9 mouse cellular contexts compared by ENCODE assay signal in genomic region chr2:24927810-24928479, GRCm38 (mm10). TPM values are rescaled to one million over a fixed set of nuclear protein-coding genes. Genes with fewer than 3 reads are reported as not detected.
A peak's percentile ranks its signal among the peaks of the same experiment; 100 is the strongest.
DNase-seq lines count a peak whose midpoint lies in the region; ATAC-seq and TF ChIP-seq lines count a peak whose summit lies in the region.
"Had no signal": no experiment of that assay in that cellular context is flagged by ENCODE, and none has a peak within 500 bp of the region (broad histone marks: within the 10 kb centered on the region; RNA-seq: fewer than 3 reads in every experiment).

No protein-coding gene starts in this region.

- intact Hi-C loops in gastrocnemius, postnatal 36 days (cut with DNase I): no loop called here

- peak overlapping the region; percentile 49 for H3K4me2 ChIP-seq in lung, embryonic 16.5 days (ENCODE audit: low read depth, low read length)
- H3K4me2 ChIP-seq: limb, embryonic 13.5 days had no signal

- H3K9ac ChIP-seq in lung, embryonic 16.5 days (ENCODE audit: low read length): peak overlapping the region; percentile 36; the same call in 1 of the 2 replicates
- H3K9ac ChIP-seq: limb, embryonic 13.5 days had no signal

- peak; percentile 92 for ATAC-seq in lung, embryonic 16.5 days (ENCODE audit: low read depth)

- no peaks in the 10 kb centered on the region for H3K27me3 ChIP-seq in lung, embryonic 16.5 days (ENCODE audit: control insufficient read depth, insufficient read depth, low read depth, low read length)

- no peaks in the 10 kb centered on the region for H3K9me3 ChIP-seq in lung, embryonic 16.5 days (ENCODE audit: control insufficient read depth, low read length)
- H3K9me3 ChIP-seq: limb, embryonic 13.5 days had no signal

- 48% methylated on average over 4 of the region's 4 CpGs for WGBS in lung, embryonic 16.5 days

- peak; percentile 53 for DNase-seq in adrenal gland, postnatal 14 days
- DNase-seq in adrenal gland, adult 8-10 months: no peak
- peak; percentile 63 for DNase-seq in MN1 (ENCODE audit: low spot score)
- DNase-seq in gastrocnemius, postnatal 36 days: peak; percentile 42 to 57
- no peak for DNase-seq in layer of hippocampus, adult 2 months (ENCODE audit: low spot score in 2 of 2)
- DNase-seq in thymus, postnatal 0 days (ENCODE audit: low spot score): no peak
- no peak for DNase-seq in layer of hippocampus, adult 18-20 months (ENCODE audit: low spot score in 2 of 2)

- H3K4me3 ChIP-seq in lung, embryonic 16.5 days (ENCODE audit: low read length): peak overlapping the region; percentile 17
- H3K4me3 ChIP-seq in layer of hippocampus, adult 2 months: no peak overlapping the region
- H3K4me3 ChIP-seq: limb, embryonic 13.5 days had no signal

- no peak for TF ChIP-seq CTCF in layer of hippocampus, adult 2 months (conservative IDR thresholded peaks at IDR 0.05)

- H3K36me3 ChIP-seq in lung, embryonic 16.5 days (ENCODE audit: control insufficient read depth, insufficient read depth, low read length): no peaks in the 10 kb centered on the region; the same call in 1 of the 2 replicates
- H3K36me3 ChIP-seq: limb, embryonic 13.5 days had no signal

- peaks cover 24% of the 10 kb centered on the region for H3K4me1 ChIP-seq in lung, embryonic 16.5 days (replicated peaks; ENCODE audit: control insufficient read depth, insufficient read depth, low read length)
- H3K4me1 ChIP-seq: limb, embryonic 13.5 days had no signal

- peak overlapping the region; percentile 99 for H3K27ac ChIP-seq in lung, embryonic 16.5 days (ENCODE audit: low read length)
- no peak overlapping the region for H3K27ac ChIP-seq in layer of hippocampus, adult 2 months
- H3K27ac ChIP-seq: limb, embryonic 13.5 days had no signal

RNA-seq across cellular contexts. Expression of gene Arrdc1, which starts 7.1 kb away (rescaled TPM):
- total RNA-seq in adrenal gland, postnatal 14 days (2021): 11.5 and 22.2 TPM in 2 replicates
- 10 to 100 TPM; 11.0 to 23.7 (median 18.1) TPM for total RNA-seq in adrenal gland, adult 8-10 months (2022)
- 1 to 10 TPM; 2.2 to 2.4 TPM for total RNA-seq in gastrocnemius, postnatal 36 days (2021)
- 141 and 156 TPM in 2 replicates for polyA plus RNA-seq in lung, embryonic 16.5 days (2015; fragmentation: Nextera tagmentation; extraction: Ambion mirVana)
- 10 to 100 TPM; 11.5 to 18.3 TPM for total RNA-seq in layer of hippocampus, adult 2 months (2021)
- polyA plus RNA-seq in thymus, postnatal 0 days (2015; fragmentation: Nextera tagmentation; extraction: Ambion mirVana): 67.1 and 67.9 TPM in 2 replicates
- 10 to 100 TPM; 11.2 to 11.3 TPM for total RNA-seq in layer of hippocampus, adult 18-20 months (2021)

RNA-seq across cellular contexts. Expression of gene Ehmt1, which starts 8.5 kb away (rescaled TPM):
- total RNA-seq in adrenal gland, postnatal 14 days (2021): 57.0 and 66.9 TPM in 2 replicates
- 10 to 100 TPM; 47.4 to 78.5 (median 61.6) TPM for total RNA-seq in adrenal gland, adult 8-10 months (2022)
- 10 to 100 TPM; 22.4 to 28.8 TPM for total RNA-seq in gastrocnemius, postnatal 36 days (2021)
- 73.6 and 77.3 TPM in 2 replicates for polyA plus RNA-seq in lung, embryonic 16.5 days (2015; fragmentation: Nextera tagmentation; extraction: Ambion mirVana)
- 10 to 100 TPM; 63.3 to 70.0 TPM for total RNA-seq in layer of hippocampus, adult 2 months (2021)
- 50.4 and 53.6 TPM in 2 replicates for polyA plus RNA-seq in thymus, postnatal 0 days (2015; fragmentation: Nextera tagmentation; extraction: Ambion mirVana)
- total RNA-seq in layer of hippocampus, adult 18-20 months (2021): 10 to 100 TPM; 53.3 to 58.8 TPM

RNA-seq across cellular contexts. Expression of gene Zmynd19, which starts 21.6 kb away (rescaled TPM):
- total RNA-seq in adrenal gland, postnatal 14 days (2021): 24.5 and 25.9 TPM in 2 replicates
- total RNA-seq in adrenal gland, adult 8-10 months (2022): 10 to 100 TPM; 20.5 to 30.3 (median 24.1) TPM
- 10 to 100 TPM; 19.4 to 19.5 TPM for total RNA-seq in gastrocnemius, postnatal 36 days (2021)
- 2.1 and 4.2 TPM in 2 replicates for polyA plus RNA-seq in lung, embryonic 16.5 days (2015; fragmentation: Nextera tagmentation; extraction: Ambion mirVana)
- 10 to 100 TPM; 35.0 to 36.2 TPM for total RNA-seq in layer of hippocampus, adult 2 months (2021)
- 16.1 TPM in 2 replicates for polyA plus RNA-seq in thymus, postnatal 0 days (2015; fragmentation: Nextera tagmentation; extraction: Ambion mirVana)
- total RNA-seq in layer of hippocampus, adult 18-20 months (2021): 10 to 100 TPM; 36.4 to 39.1 TPM

RNA-seq across cellular contexts. Expression of gene Dph7, which starts 34.3 kb away (rescaled TPM):
- total RNA-seq in adrenal gland, postnatal 14 days (2021): 8.5 and 9.9 TPM in 2 replicates
- 10 to 100 TPM; 11.5 to 24.2 (median 20.2) TPM for total RNA-seq in adrenal gland, adult 8-10 months (2022)
- 1 to 10 TPM; 3.1 to 3.5 TPM for total RNA-seq in gastrocnemius, postnatal 36 days (2021)
- polyA plus RNA-seq in lung, embryonic 16.5 days (2015; fragmentation: Nextera tagmentation; extraction: Ambion mirVana): 22.3 TPM in 2 replicates
- total RNA-seq in layer of hippocampus, adult 2 months (2021): 10 to 100 TPM; 30.5 to 39.6 TPM
- polyA plus RNA-seq in thymus, postnatal 0 days (2015; fragmentation: Nextera tagmentation; extraction: Ambion mirVana): 25.1 and 27.9 TPM in 2 replicates
- total RNA-seq in layer of hippocampus, adult 18-20 months (2021): 10 to 100 TPM; 34.1 to 34.2 TPM

RNA-seq across cellular contexts. Expression of gene Mrpl41, which starts 47.0 kb away (rescaled TPM):
- total RNA-seq in adrenal gland, postnatal 14 days (2021): 85.7 and 89.8 TPM in 2 replicates
- 100 to 1,000 TPM in 1 of 4 experiments, 10 to 100 TPM in 3; 85.6 to 109 (median 86.5) TPM for total RNA-seq in adrenal gland, adult 8-10 months (2022)
- 10 to 100 TPM; 35.7 to 38.7 TPM for total RNA-seq in gastrocnemius, postnatal 36 days (2021)
- 97.7 and 102 TPM in 2 replicates for polyA plus RNA-seq in lung, embryonic 16.5 days (2015; fragmentation: Nextera tagmentation; extraction: Ambion mirVana)
- 10 to 100 TPM; 84.0 to 86.9 TPM for total RNA-seq in layer of hippocampus, adult 2 months (2021)
- polyA plus RNA-seq in thymus, postnatal 0 days (2015; fragmentation: Nextera tagmentation; extraction: Ambion mirVana): 175 and 188 TPM in 2 replicates
- total RNA-seq in layer of hippocampus, adult 18-20 months (2021): 10 to 100 TPM; 88.0 to 88.2 TPM

Comparison
In these comparisons a context has a peak if more than half of its experiments do, and no peak if none do; other contexts are left out.
1. DNase-seq: peak in adrenal gland, postnatal 14 days (single experiment), MN1 (single experiment) and gastrocnemius, postnatal 36 days (2 of 2); none in adrenal gland, adult 8-10 months (single experiment), layer of hippocampus, adult 2 months (0 of 2), thymus, postnatal 0 days (single experiment) and layer of hippocampus, adult 18-20 months (0 of 2).